Mouse (Mus musculus): Measurements from ENCODE around the gene Necap1. TPM values are rescaled to one million over a fixed set of nuclear protein-coding genes. Genes with fewer than 3 reads are reported as not detected.

Gene Necap1
- total and polyA plus RNA-seq, 3 experiments: 11.9 to 19.1 TPM; not detected in 1

GRCm38 (mm10) chr6:122869846-122870245 is 4.4 kb upstream of the Necap1 start:
- Histone ChIP-seq H3K27ac (ENCODE audit: control insufficient read depth, low read depth, low read length) (no peak overlapping the region), H3K36me3 (ENCODE audit: control insufficient read depth in 1 of 2, insufficient read depth in 2 of 2, low read length in 2 of 2) (peaks cover 0 to 3% of the 10 kb centered on the region in 2 experiments; a peak in 2 of 4 replicates), H3K4me1 (ENCODE audit: control insufficient read depth in 1 of 2, insufficient read depth in 2 of 2, low read length in 2 of 2) (no peaks in the 10 kb centered on the region), H3K9me3 (replicated peaks; ENCODE audit: insufficient read depth, low read length) (no peaks in the 10 kb centered on the region), H3K27me3 (ENCODE audit: control insufficient read depth in 1 of 2, insufficient read depth in 2 of 2, low read length in 2 of 2) (no peaks in the 10 kb centered on the region), H3K4me3 (ENCODE audit: control insufficient read depth in 1 of 2, insufficient read depth in 1 of 2, low read depth in 2 of 2, low read length in 2 of 2) (no peak overlapping the region), H3K9ac (ENCODE audit: control insufficient read depth, low read depth, low read length, poor library complexity, severe bottlenecking) (no peak overlapping the region), H3K79me2 (ENCODE audit: control insufficient read depth, insufficient read depth, low read length, poor library complexity) (peaks cover 5% of the 10 kb centered on the region)
- TF ChIP-seq TCF12 (IDR thresholded peaks at IDR 0.05; ENCODE audit: low read depth, low read length): no peak
- TF ChIP-seq CHD2 (IDR thresholded peaks at IDR 0.05; ENCODE audit: low read length): no peak
- no peak for TF ChIP-seq ELF1 (IDR thresholded peaks at IDR 0.05; ENCODE audit: low read depth, low read length)
- TF ChIP-seq ZMIZ1 (IDR thresholded peaks at IDR 0.05; ENCODE audit: low read depth, low read length): no peak
- TF ChIP-seq MAFK (IDR thresholded peaks at IDR 0.05; ENCODE audit: borderline replicate concordance, low read depth, low read length): no peak
- TF ChIP-seq BHLHE40 (IDR thresholded peaks at IDR 0.05; ENCODE audit: borderline replicate concordance, low read depth, low read length): no peak
- TF ChIP-seq CTCF (IDR thresholded peaks at IDR 0.05 in 2 of 3, conservative IDR thresholded peaks at IDR 0.05 in 1 of 3; ENCODE audit: control insufficient read depth in 1 of 3, insufficient read depth in 1 of 3, low read depth in 2 of 3, low read length in 3 of 3, poor library complexity in 1 of 3, severe bottlenecking in 1 of 3): no peak
- TF ChIP-seq POLR2A (IDR thresholded peaks at IDR 0.05; ENCODE audit: control insufficient read depth in 1 of 2, insufficient read depth in 1 of 2, low read depth in 1 of 2, low read length in 2 of 2, poor library complexity in 1 of 2): no peak
- TF ChIP-seq ZNF384 (IDR thresholded peaks at IDR 0.05; ENCODE audit: low read depth, low read length): no peak
- no peak for TF ChIP-seq TAL1 (IDR thresholded peaks at IDR 0.05; ENCODE audit: low read length)
- TF ChIP-seq EP300 (IDR thresholded peaks at IDR 0.05; ENCODE audit: low read depth in 1 of 2, low read length in 2 of 2): no peak
- DNase-seq (ENCODE audit: low read depth, low spot score): no peak

DNA sequence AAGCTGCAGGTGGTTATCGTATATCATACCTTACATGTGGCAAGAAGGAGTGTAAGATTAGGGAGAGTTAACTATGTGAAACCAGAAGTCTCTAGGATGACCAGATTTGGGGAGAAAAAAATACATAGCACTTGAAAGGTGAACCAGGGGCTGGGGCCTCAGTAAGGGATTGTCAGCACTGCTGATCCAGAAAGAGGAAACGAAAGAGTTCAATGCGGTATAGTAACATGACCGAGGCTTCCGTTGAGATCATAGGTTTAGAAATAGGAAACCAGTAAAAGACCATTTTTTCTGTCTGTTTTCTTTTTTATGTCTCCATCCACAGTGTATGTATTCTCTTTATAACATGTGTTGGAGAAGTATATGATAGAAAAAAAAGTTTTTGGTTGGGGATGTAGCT is 1.5 kb upstream of the Necap1 start:
- H3K36me3 ChIP-seq (ENCODE audit: control insufficient read depth in 1 of 2, insufficient read depth in 2 of 2, low read length in 2 of 2): peaks cover 3 to 15% of the 10 kb centered on the region in 2 experiments
- H3K4me3 ChIP-seq (ENCODE audit: control insufficient read depth in 1 of 2, insufficient read depth in 1 of 2, low read depth in 2 of 2, low read length in 2 of 2): no peak overlapping the region
- H3K9me3 ChIP-seq (replicated peaks; ENCODE audit: insufficient read depth, low read length): no peaks in the 10 kb centered on the region
- H3K79me2 ChIP-seq (ENCODE audit: control insufficient read depth, insufficient read depth, low read length, poor library complexity): peaks cover 24% of the 10 kb centered on the region
- peaks cover 2 to 6% of the 10 kb centered on the region in 2 experiments; a peak in 2 of 4 replicates for H3K4me1 ChIP-seq (ENCODE audit: control insufficient read depth in 1 of 2, insufficient read depth in 2 of 2, low read length in 2 of 2)
- DNase-seq (ENCODE audit: low read depth, low spot score): peak; percentile 24
- H3K9ac ChIP-seq (ENCODE audit: control insufficient read depth, low read depth, low read length, poor library complexity, severe bottlenecking): no peak overlapping the region
- H3K27me3 ChIP-seq (ENCODE audit: control insufficient read depth in 1 of 2, insufficient read depth in 2 of 2, low read length in 2 of 2): no peaks in the 10 kb centered on the region
- no peak overlapping the region for H3K27ac ChIP-seq (ENCODE audit: control insufficient read depth, low read depth, low read length)
- TF ChIP-seq GATA1 (IDR thresholded peaks at IDR 0.05; ENCODE audit: low read depth, low read length) (no peak), ZNF384 (IDR thresholded peaks at IDR 0.05; ENCODE audit: low read depth, low read length) (no peak), SMC3 (IDR thresholded peaks at IDR 0.05; ENCODE audit: low read depth, low read length) (no peak), ZC3H11A (IDR thresholded peaks at IDR 0.05; ENCODE audit: low read depth, low read length) (no peak), BHLHE40 (IDR thresholded peaks at IDR 0.05; ENCODE audit: borderline replicate concordance, low read depth, low read length) (no peak), JUND (IDR thresholded peaks at IDR 0.05; ENCODE audit: low read depth, low read length) (no peak), KAT2A (conservative IDR thresholded peaks at IDR 0.05; ENCODE audit: low read depth, low read length) (no peak), MXI1 (IDR thresholded peaks at IDR 0.05; ENCODE audit: low read depth, low read length) (no peak), MYB (IDR thresholded peaks at IDR 0.05; ENCODE audit: low read depth, low read length) (no peak), USF2 (IDR thresholded peaks at IDR 0.05; ENCODE audit: borderline replicate concordance in 1 of 2, insufficient read depth in 1 of 2, low read depth in 1 of 2, low read length in 2 of 2) (no peak), TCF12 (IDR thresholded peaks at IDR 0.05; ENCODE audit: low read depth, low read length) (no peak), UBTF (IDR thresholded peaks at IDR 0.05; ENCODE audit: borderline replicate concordance, insufficient read depth, low read depth, low read length) (no peak), TBP (IDR thresholded peaks at IDR 0.05; ENCODE audit: low read depth, low read length) (no peak)
